Mouse (Mus musculus): ENCODE measurements around the gene Olfr742. TPM values are rescaled to one million over a fixed set of nuclear protein-coding genes. Genes with fewer than 3 reads are reported as not detected.

The Olfr742 gene
- polyA plus RNA-seq (2012; fragmentation: generic; extraction: Trizol), result not detected

DNA sequence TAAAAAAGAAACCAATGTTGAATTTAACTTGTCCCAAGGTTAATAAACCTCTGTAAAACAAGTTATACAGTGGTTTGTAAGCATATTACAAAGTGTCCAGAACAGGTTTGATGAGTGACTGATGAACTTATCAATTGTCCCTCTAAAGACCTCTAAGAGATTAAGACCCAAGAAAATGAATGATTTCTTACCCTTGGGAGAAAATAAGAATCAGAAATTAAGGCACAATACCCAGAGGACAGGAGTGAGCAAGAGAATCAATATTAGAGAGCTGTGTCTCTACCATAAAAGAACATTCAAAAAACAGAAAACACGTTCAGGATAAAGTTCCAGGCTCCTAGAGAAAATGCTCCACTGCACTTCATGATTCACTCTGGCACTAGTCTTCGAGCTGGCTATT, at the start of gene Olfr742:
Olfr742 (plus strand) TSS at position 301 of the 400 bp plus-strand sequence.

DNA sequence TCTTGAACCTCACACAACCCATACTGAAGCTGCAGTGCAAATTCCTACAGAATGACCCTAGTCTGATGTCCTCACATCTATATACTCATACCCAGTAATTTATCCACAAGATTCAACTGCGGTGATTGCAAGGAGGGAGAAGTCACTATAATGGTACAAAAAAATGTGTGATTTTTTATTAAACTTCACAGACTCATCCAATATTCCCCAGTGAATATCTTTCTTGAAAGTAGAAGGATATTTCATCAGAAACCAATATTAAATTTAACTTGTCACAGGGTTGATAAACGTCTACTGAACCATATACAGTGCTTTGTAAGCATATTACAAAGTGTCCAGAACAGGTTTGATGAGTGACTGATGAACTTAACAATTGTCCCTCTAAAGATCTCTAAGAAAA, 31.0 kb upstream of the Olfr742 start, which contains the start of gene Olfr741:
Olfr741 (plus strand) TSS at position 301 of the 400 bp plus-strand sequence.

DNA sequence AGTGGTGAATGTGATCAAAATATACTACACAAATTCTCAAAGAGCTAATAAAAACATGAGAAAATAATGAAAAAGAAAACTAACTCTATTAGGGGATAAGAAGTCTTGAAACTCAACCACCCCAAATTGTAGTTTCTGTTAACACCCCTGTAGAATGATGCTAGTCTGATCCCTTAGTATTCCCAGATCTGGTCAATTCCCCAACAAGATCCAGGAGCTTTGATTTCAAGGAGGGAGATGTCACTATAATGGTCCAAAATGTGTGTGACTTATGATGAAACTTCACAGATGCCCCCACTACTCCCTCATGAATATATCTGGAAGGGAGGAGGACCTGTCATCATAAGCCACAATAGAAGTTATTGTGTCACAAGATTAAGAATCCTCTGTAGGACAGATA, 18.1 kb downstream of the Olfr742 start, which contains the start of gene Olfr743:
Olfr743 (plus strand) TSS at position 301 of the 400 bp plus-strand sequence.

Other genes starting within 250 kb of the Olfr742 start
- gene Olfr732, start 219.4 kb upstream of the Olfr742 start, polyA plus RNA-seq (2012; fragmentation: generic; extraction: Trizol), result not detected
- not detected for gene Olfr733, start 202.1 kb upstream of the Olfr742 start, polyA plus RNA-seq (2012; fragmentation: generic; extraction: Trizol)
- gene Olfr734, start 176.8 kb upstream of the Olfr742 start, polyA plus RNA-seq (2012; fragmentation: generic; extraction: Trizol), result not detected
- gene Olfr735, start 154.7 kb upstream of the Olfr742 start, polyA plus RNA-seq (2012; fragmentation: generic; extraction: Trizol), result not detected
- gene Tlr11, start 145.7 kb upstream of the Olfr742 start, polyA plus RNA-seq (2012; fragmentation: generic; extraction: Trizol), result not detected
- gene Olfr736, start 122.4 kb upstream of the Olfr742 start, polyA plus RNA-seq (2012; fragmentation: generic; extraction: Trizol), result not detected
- gene Olfr738, start 96.0 kb upstream of the Olfr742 start, polyA plus RNA-seq (2012; fragmentation: generic; extraction: Trizol), result not detected
- not detected for gene Olfr739, start 85.0 kb upstream of the Olfr742 start, polyA plus RNA-seq (2012; fragmentation: generic; extraction: Trizol)
- gene Olfr740, start 58.1 kb upstream of the Olfr742 start, polyA plus RNA-seq (2012; fragmentation: generic; extraction: Trizol), result not detected
- not detected for gene Olfr741, start 30.9 kb upstream of the Olfr742 start, polyA plus RNA-seq (2012; fragmentation: generic; extraction: Trizol)
- not detected for gene Olfr743, start 18.2 kb downstream of the Olfr742 start, polyA plus RNA-seq (2012; fragmentation: generic; extraction: Trizol)
- not detected for gene Olfr744, start 111.3 kb downstream of the Olfr742 start, polyA plus RNA-seq (2012; fragmentation: generic; extraction: Trizol)
- not detected for gene Olfr745, start 135.8 kb downstream of the Olfr742 start, polyA plus RNA-seq (2012; fragmentation: generic; extraction: Trizol)
- gene Olfr746, start 143.5 kb downstream of the Olfr742 start, polyA plus RNA-seq (2012; fragmentation: generic; extraction: Trizol), result not detected
- gene Olfr747, start 189.6 kb downstream of the Olfr742 start, polyA plus RNA-seq (2012; fragmentation: generic; extraction: Trizol), result not detected
- not detected for gene Olfr748, start 203.8 kb downstream of the Olfr742 start, polyA plus RNA-seq (2012; fragmentation: generic; extraction: Trizol)
- not detected for gene Olfr749, start 241.5 kb downstream of the Olfr742 start, polyA plus RNA-seq (2012; fragmentation: generic; extraction: Trizol)

Measured in C3H10T1/2 (cell line).